Mouse (Mus musculus) myocyte (in vitro differentiated cells): Measurements from ENCODE around the gene Gm20738. TPM values are rescaled to one million over a fixed set of nuclear protein-coding genes. Genes with fewer than 3 reads are reported as not detected.
"Not testable (repeated sequence)": the region's sequence is repeated elsewhere in the genome, so short reads cannot be mapped to it uniquely, and the experiment has no call there.

Source experiments
- H3K27me3 ChIP-seq: one replicate; pipeline ENCODE4 v1.6.1; 2011; ENCODE audit not compliant: control insufficient read depth, insufficient read depth, insufficient read length
- H3K36me3 ChIP-seq: one replicate; pipeline ENCODE4 v1.6.1; 2011; ENCODE audit not compliant: control insufficient read depth, insufficient read depth
- H3K4me2 ChIP-seq: one replicate; pipeline ENCODE4 v1.6.1; 2011; ENCODE audit warnings: low read depth, control low read depth
- H3K4me3 ChIP-seq: one replicate; pipeline ENCODE4 v1.5.1; 2011; ENCODE audit warnings: mild to moderate bottlenecking, control low read depth, moderate library complexity
- H3K79me2 ChIP-seq: one replicate; pipeline ENCODE4 v1.6.1; 2011; ENCODE audit not compliant: control insufficient read depth, insufficient read depth
- H3ac ChIP-seq: one replicate; pipeline ENCODE4 v1.6.1; 2011; ENCODE audit not compliant: control insufficient read depth, insufficient read length
- polyA plus RNA-seq: library from polyadenylated mRNA; unstranded; fragments of >200 nt; fragmentation: generic; extraction: Trizol; gene quantifications from one replicate; pipeline ENCODE4 v1.2.1, GENCODE M21; 2012; ENCODE audit warnings: missing spikeins

Gm20738 gene
- not detected for polyA plus RNA-seq

GRCm38 (mm10) chrY:37957511-37957910, at the start of gene Gm20738:
TSS of gene Gm20738 (plus strand) at chrY:37957811.
- not testable (repeated sequence) for H3ac ChIP-seq, H3K36me3 ChIP-seq, H3K4me3 ChIP-seq, H3K79me2 ChIP-seq, H3K27me3 ChIP-seq, H3K4me2 ChIP-seq
